Mouse (Mus musculus): ENCODE results near the gene Catsper2. TPM values are rescaled to one million over a fixed set of nuclear protein-coding genes. Genes with fewer than 3 reads are reported as not detected.

Gene Catsper2
- polyA plus RNA-seq, 1 experiment from 2014 or later, result 1.5 TPM

DNA sequence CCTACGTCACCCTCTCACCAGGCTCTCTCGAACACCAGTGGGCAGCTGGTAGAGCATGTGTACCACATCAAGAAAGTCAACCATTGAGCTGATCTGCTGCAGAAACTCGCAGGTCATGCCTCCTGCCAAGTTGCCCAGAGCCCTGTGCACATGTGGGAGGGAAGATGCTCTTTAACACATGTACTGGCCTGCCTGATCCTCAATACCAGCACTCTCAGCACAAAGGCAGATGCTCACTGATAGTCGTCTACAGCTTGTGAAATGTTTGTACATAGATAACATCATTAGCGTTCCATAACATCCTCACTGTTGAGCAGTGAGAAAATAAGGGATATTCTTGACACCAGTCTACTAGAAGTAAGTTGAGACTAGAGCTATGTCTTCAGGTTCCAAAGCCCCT is 42.7 kb downstream of the Catsper2 start:
- H3K4me2 ChIP-seq (ENCODE audit: low read depth, low read length), result no peak overlapping the region

GRCm38 (mm10) chr2:121368831-121369230 is 44.8 kb downstream of the Catsper2 start:
- no peaks in the 10 kb centered on the region for H3K9me3 ChIP-seq (ENCODE audit: control insufficient read depth, low read length)
- no peak overlapping the region for H3K4me2 ChIP-seq (ENCODE audit: low read depth, low read length)
- H3K4me3 ChIP-seq (ENCODE audit: low read length), result no peak overlapping the region
- 79% methylated on average over 2 of the region's 2 CpGs for WGBS
- H3K9ac ChIP-seq (ENCODE audit: low read depth, low read length), result no peak overlapping the region
- no peak for ATAC-seq
- H3K27ac ChIP-seq (ENCODE audit: low read length), result no peak overlapping the region
- H3K27me3 ChIP-seq (replicated peaks; ENCODE audit: control insufficient read depth, insufficient read depth, low read length), result no peaks in the 10 kb centered on the region
- H3K4me1 ChIP-seq (ENCODE audit: control insufficient read depth, insufficient read depth, low read length), result no peaks in the 10 kb centered on the region
- no peaks in the 10 kb centered on the region for H3K36me3 ChIP-seq (ENCODE audit: control insufficient read depth, insufficient read depth, low read length)

More for the DNA sequence above, 42.7 kb downstream of the Catsper2 start:
- no peaks in the 10 kb centered on the region for H3K36me3 ChIP-seq (ENCODE audit: control insufficient read depth, insufficient read depth, low read length)
- no peaks in the 10 kb centered on the region for H3K9me3 ChIP-seq (ENCODE audit: control insufficient read depth, low read length)
- H3K4me3 ChIP-seq (ENCODE audit: low read length), result no peak overlapping the region
- no peak for ATAC-seq
- H3K27ac ChIP-seq (ENCODE audit: low read length), result no peak overlapping the region
- no peaks in the 10 kb centered on the region for H3K4me1 ChIP-seq (ENCODE audit: control insufficient read depth, insufficient read depth, low read length)
- H3K27me3 ChIP-seq (replicated peaks; ENCODE audit: control insufficient read depth, insufficient read depth, low read length), result no peaks in the 10 kb centered on the region
- WGBS, result 74% methylated on average over 5 of the region's 5 CpGs
- H3K9ac ChIP-seq (ENCODE audit: low read depth, low read length), result no peak overlapping the region

- H3K27me3 ChIP-seq (replicated peaks; ENCODE audit: control insufficient read depth, insufficient read depth, low read length), result no peaks in the 10 kb centered on the region
- no peak overlapping the region for H3K4me2 ChIP-seq (ENCODE audit: low read depth, low read length)
- H3K4me1 ChIP-seq (ENCODE audit: control insufficient read depth, insufficient read depth, low read length), result peaks cover 6% of the 10 kb centered on the region
- no peak overlapping the region for H3K9ac ChIP-seq (ENCODE audit: low read depth, low read length)
- H3K4me3 ChIP-seq (ENCODE audit: low read length), result no peak overlapping the region
- ATAC-seq, result no peak
- WGBS, result 86% methylated on average over 3 of the region's 3 CpGs
- no peaks in the 10 kb centered on the region for H3K36me3 ChIP-seq (ENCODE audit: control insufficient read depth, insufficient read depth, low read length)
- H3K9me3 ChIP-seq (ENCODE audit: control insufficient read depth, low read length), result no peaks in the 10 kb centered on the region
- no peak overlapping the region for H3K27ac ChIP-seq (ENCODE audit: low read length)
Observed at GRCm38 (mm10) chr2:121363656-121364055, 49.9 kb downstream of the Catsper2 start.

- 46% methylated on average over 4 of the region's 4 CpGs for WGBS
- Histone ChIP-seq H3K9ac (ENCODE audit: low read depth, low read length) (peak overlapping the region; percentile 66; the same call in 1 of the 2 replicates), H3K36me3 (ENCODE audit: control insufficient read depth, insufficient read depth, low read length) (no peaks in the 10 kb centered on the region), H3K27me3 (replicated peaks; ENCODE audit: control insufficient read depth, insufficient read depth, low read length) (no peaks in the 10 kb centered on the region), H3K27ac (ENCODE audit: low read length) (peak overlapping the region; percentile 57), H3K4me2 (ENCODE audit: low read depth, low read length) (peak overlapping the region; percentile 62), H3K4me1 (ENCODE audit: control insufficient read depth, insufficient read depth, low read length) (peaks cover 9% of the 10 kb centered on the region), H3K9me3 (ENCODE audit: control insufficient read depth, low read length) (no peaks in the 10 kb centered on the region), H3K4me3 (ENCODE audit: low read length) (peak overlapping the region; percentile 56)
- no peak for ATAC-seq
Observed at GRCm38 (mm10) chr2:121359461-121359860, 54.1 kb downstream of the Catsper2 start.

GRCm38 (mm10) chr2:121358381-121358780 is 55.2 kb downstream of the Catsper2 start:
- Histone ChIP-seq H3K36me3 (ENCODE audit: control insufficient read depth, insufficient read depth, low read length) (no peaks in the 10 kb centered on the region), H3K9me3 (ENCODE audit: control insufficient read depth, low read length) (no peaks in the 10 kb centered on the region), H3K27me3 (replicated peaks; ENCODE audit: control insufficient read depth, insufficient read depth, low read length) (no peaks in the 10 kb centered on the region), H3K9ac (ENCODE audit: low read depth, low read length) (peak overlapping the region; percentile 66), H3K4me3 (ENCODE audit: low read length) (peak overlapping the region; percentile 56), H3K4me1 (ENCODE audit: control insufficient read depth, insufficient read depth, low read length) (peaks cover 16% of the 10 kb centered on the region), H3K4me2 (ENCODE audit: low read depth, low read length) (peak overlapping the region; percentile 62), H3K27ac (ENCODE audit: low read length) (peak overlapping the region; percentile 95)
- WGBS, result under 1% methylated on average over 16 of the region's 16 CpGs
- ATAC-seq, result peak; percentile 79

DNA sequence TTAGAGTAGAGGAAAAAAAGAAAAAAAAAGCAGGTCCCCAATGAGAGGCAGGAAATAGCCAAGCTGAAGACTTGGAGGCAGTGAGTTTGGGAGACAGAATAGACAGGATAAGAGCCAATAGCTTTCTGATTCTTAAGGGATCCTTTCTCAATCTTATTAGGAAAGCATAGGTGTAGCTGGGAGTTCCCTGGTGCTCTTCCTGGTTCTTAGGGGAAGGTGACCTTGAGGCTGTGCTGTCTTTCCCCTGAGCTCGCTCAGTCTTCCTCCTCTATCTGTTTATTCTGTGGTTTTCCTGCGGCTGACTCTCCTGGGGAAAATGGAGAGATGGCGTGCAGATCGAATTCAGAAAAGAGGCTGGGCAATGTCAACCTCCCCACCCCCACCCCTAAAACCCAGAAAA is 55.6 kb downstream of the Catsper2 start:
- H3K9ac ChIP-seq (ENCODE audit: low read depth, low read length), result peak overlapping the region; percentile 66

GRCm38 (mm10) chr2:121357494-121357893 is 56.1 kb downstream of the Catsper2 start, which contains the start of gene Ckmt1:
Gene Ckmt1 (plus strand): TSS chr2:121357714.
- Histone ChIP-seq H3K9ac (ENCODE audit: low read depth, low read length) (peak within 1 kb of the TSS; percentile 66), H3K4me1 (ENCODE audit: control insufficient read depth, insufficient read depth, low read length) (peaks cover 16% of the 10 kb centered on the region), H3K36me3 (ENCODE audit: control insufficient read depth, insufficient read depth, low read length) (no peaks in the 10 kb centered on the region), H3K4me3 (ENCODE audit: low read length) (peak within 1 kb of the TSS; percentile 56), H3K4me2 (ENCODE audit: low read depth, low read length) (peak within 1 kb of the TSS; percentile 62), H3K9me3 (ENCODE audit: control insufficient read depth, low read length) (no peaks in the 10 kb centered on the region), H3K27ac (ENCODE audit: low read length) (peak within 1 kb of the TSS; percentile 95), H3K27me3 (replicated peaks; ENCODE audit: control insufficient read depth, insufficient read depth, low read length) (no peaks in the 10 kb centered on the region)
- 37% methylated on average over 5 of the region's 5 CpGs for WGBS
- peak; percentile 69 for ATAC-seq

More for the DNA sequence above, 55.6 kb downstream of the Catsper2 start:
- peaks cover 16% of the 10 kb centered on the region for H3K4me1 ChIP-seq (ENCODE audit: control insufficient read depth, insufficient read depth, low read length)
- 3% methylated on average over 4 of the region's 4 CpGs for WGBS
- no peaks in the 10 kb centered on the region for H3K36me3 ChIP-seq (ENCODE audit: control insufficient read depth, insufficient read depth, low read length)
- peak; percentile 39 for ATAC-seq
- no peaks in the 10 kb centered on the region for H3K27me3 ChIP-seq (replicated peaks; ENCODE audit: control insufficient read depth, insufficient read depth, low read length)
- peak overlapping the region; percentile 95 for H3K27ac ChIP-seq (ENCODE audit: low read length)
- H3K9me3 ChIP-seq (ENCODE audit: control insufficient read depth, low read length), result no peaks in the 10 kb centered on the region
- peak overlapping the region; percentile 56 for H3K4me3 ChIP-seq (ENCODE audit: low read length)
- H3K4me2 ChIP-seq (ENCODE audit: low read depth, low read length), result peak overlapping the region; percentile 62

DNA sequence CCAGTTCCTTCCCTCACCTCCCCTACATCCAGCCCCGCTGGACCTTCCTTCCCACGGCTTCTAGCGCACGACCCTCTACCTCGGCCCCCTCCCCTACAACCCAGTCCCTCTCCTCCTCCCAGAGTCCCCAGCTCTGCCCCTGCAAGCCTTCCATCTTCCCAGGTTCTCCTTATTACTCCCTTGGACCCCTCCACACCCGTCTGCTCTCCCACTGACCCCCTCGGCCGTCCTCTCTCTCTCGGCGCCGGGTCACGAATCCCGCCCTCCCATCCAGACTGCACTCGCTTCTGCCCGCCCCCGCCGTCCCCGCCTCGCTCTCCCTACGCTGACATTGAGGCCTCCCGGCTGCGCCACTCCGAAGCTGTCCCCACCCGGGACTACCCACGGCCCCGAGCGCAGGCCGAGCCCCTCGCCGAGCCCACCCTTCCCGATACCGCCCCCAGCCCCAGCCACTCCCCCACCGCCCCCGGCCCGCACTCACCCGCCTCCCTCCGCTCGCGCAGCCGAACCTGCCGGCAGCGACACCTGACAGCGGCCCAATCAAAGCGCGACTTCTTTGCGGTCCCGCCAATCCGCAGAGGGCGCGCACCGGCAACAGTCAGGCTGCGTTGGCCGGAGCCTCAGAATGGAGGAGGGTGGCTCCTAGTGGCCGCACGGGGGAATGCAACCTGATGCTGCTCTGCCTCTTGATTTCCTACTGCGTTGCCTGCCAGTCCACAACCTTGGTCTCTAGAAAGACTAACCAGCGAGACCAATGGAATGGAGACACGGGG is 58.6 kb downstream of the Catsper2 start, which contains the start of gene Ppip5k1:
Ppip5k1 (minus strand) TSS at position 577 of the 773 bp plus-strand sequence.
- no peaks in the 10 kb centered on the region for H3K27me3 ChIP-seq (replicated peaks; ENCODE audit: control insufficient read depth, insufficient read depth, low read length)
- H3K9me3 ChIP-seq (ENCODE audit: control insufficient read depth, low read length), result no peaks in the 10 kb centered on the region
- H3K9ac ChIP-seq (ENCODE audit: low read depth, low read length), result peak within 1 kb of the TSS; percentile 82
- WGBS, result under 1% methylated on average over 58 of the region's 58 CpGs
- peak within 1 kb of the TSS; percentile 88 for H3K4me2 ChIP-seq (ENCODE audit: low read depth, low read length)
- H3K36me3 ChIP-seq (ENCODE audit: control insufficient read depth, insufficient read depth, low read length), result no peaks in the 10 kb centered on the region
- peak within 1 kb of the TSS; percentile 70 for H3K4me3 ChIP-seq (ENCODE audit: low read length)
- peak within 1 kb of the TSS; percentile 26; the same call in 1 of the 2 replicates for H3K27ac ChIP-seq (ENCODE audit: low read length)
- peaks cover 16% of the 10 kb centered on the region for H3K4me1 ChIP-seq (ENCODE audit: control insufficient read depth, insufficient read depth, low read length)
- ATAC-seq, result peak; percentile 85

GRCm38 (mm10) chr2:121354378-121354777 is 59.2 kb downstream of the Catsper2 start:
- no peak for ATAC-seq
- peak overlapping the region; percentile 26; the same call in 1 of the 2 replicates for H3K27ac ChIP-seq (ENCODE audit: low read length)

More at GRCm38 (mm10) chr2:121354378-121354777, 59.2 kb downstream of the Catsper2 start:
- Histone ChIP-seq H3K27me3 (replicated peaks; ENCODE audit: control insufficient read depth, insufficient read depth, low read length) (no peaks in the 10 kb centered on the region), H3K4me2 (ENCODE audit: low read depth, low read length) (peak overlapping the region; percentile 88), H3K9me3 (ENCODE audit: control insufficient read depth, low read length) (no peaks in the 10 kb centered on the region), H3K4me3 (ENCODE audit: low read length) (peak overlapping the region; percentile 70), H3K4me1 (ENCODE audit: control insufficient read depth, insufficient read depth, low read length) (peaks cover 11% of the 10 kb centered on the region; the same call in 1 of the 2 replicates), H3K9ac (ENCODE audit: low read depth, low read length) (peak overlapping the region; percentile 82), H3K36me3 (ENCODE audit: control insufficient read depth, insufficient read depth, low read length) (no peaks in the 10 kb centered on the region)
- under 1% methylated on average over 6 of the region's 6 CpGs for WGBS
